Mouse (Mus musculus) G1E (cell line): ENCODE measurements at regions not wholly inside any gene's neighbourhood (a gene's known extent, or its start where the extent isn't known, plus 50 kb on each side); places are given as distances from the start of the nearest gene placed in this dataset.

ENCODE experiments used
- CTCF ChIP-seq: IDR thresholded peaks from 2 replicates; pipeline ENCODE4 v1.5.1; 2012; ENCODE audit warnings: low read depth, low read length, inconsistent platforms, mixed read lengths
- GATA1 ChIP-seq: IDR thresholded peaks from 2 replicates; pipeline ENCODE4 v1.6.1; 2012; ENCODE audit warnings: borderline replicate concordance, low read length, inconsistent platforms, mixed read lengths
- GATA2 ChIP-seq: IDR thresholded peaks from 2 replicates; pipeline ENCODE4 v1.6.1; 2012; ENCODE audit warnings: low read depth, low read length, inconsistent platforms, borderline replicate concordance
- POLR2AphosphoS5 ChIP-seq: IDR thresholded peaks from 2 replicates; pipeline ENCODE4 v1.6.1; 2012; ENCODE audit warnings: low read depth, low read length, inconsistent platforms; ENCODE audit not compliant: insufficient replicate concordance
- TAL1 ChIP-seq: conservative IDR thresholded peaks from 2 replicates; pipeline ENCODE4 v1.6.1; 2012; ENCODE audit warnings: low read depth, low read length, inconsistent platforms, mixed read lengths

DNA sequence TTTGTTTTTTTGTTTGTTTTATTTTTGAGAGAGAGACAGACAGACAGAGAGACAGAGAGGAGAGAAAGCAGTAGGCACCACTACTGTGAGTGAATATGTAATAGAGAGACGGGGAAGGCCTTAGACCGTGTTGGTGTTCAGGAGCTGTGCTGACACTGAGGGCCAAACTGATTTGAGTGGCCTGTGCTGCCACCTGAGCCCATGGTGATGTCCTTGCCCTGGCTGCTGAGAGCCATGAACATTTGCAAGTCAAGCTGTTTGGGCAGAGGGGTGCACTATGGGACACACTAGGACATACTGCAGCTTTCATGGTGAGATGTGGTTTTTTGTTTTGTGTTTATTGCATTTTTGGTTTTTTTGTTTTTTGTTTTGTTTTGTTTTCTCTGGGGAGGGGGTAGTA, 320.3 kb upstream of the Id4 start:
- TF ChIP-seq GATA2, result no peak
- no peak for TF ChIP-seq GATA1
- no peak for TF ChIP-seq CTCF
- no peak for TF ChIP-seq TAL1
- TF ChIP-seq POLR2AphosphoS5, result no peak
